Mouse (Mus musculus): ENCODE results near the gene Gm30083. TPM values are rescaled to one million over a fixed set of nuclear protein-coding genes. Genes with fewer than 3 reads are reported as not detected.

The Gm30083 gene
- not detected in 2 replicates for polyA plus RNA-seq (2015; fragmentation: Nextera tagmentation; extraction: Ambion mirVana)

DNA sequence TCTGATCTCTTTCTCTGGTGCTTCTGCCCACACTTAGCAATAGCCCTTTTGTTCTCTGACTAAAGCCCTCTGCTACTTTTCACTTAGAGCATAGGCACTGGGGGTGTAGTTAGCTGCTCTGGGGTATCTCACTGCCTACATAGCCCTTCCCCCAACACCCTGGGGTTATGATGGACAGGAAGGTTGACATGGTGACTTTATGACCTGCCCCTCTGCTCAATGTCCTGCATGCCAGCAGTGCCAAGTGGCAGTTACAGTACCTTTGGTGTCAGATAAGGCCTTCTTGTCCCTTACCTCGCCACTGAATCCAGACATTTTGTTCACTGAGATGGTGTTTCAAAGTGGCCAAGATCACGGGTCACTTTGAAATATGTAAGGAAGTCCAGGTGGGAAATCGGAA is at the start of gene Gm30083:
Gm30083 (minus strand) TSS at position 120 of the 400 bp plus-strand sequence.
- no peak for TF ChIP-seq CTCF (IDR thresholded peaks at IDR 0.05; ENCODE audit: low read depth)
- Histone ChIP-seq H3K36me3 (ENCODE audit: control insufficient read depth, insufficient read depth) (no peaks in the 10 kb centered on the region), H3K9me3 (ENCODE audit: control insufficient read depth) (no peaks in the 10 kb centered on the region), H3K27ac (ENCODE audit: low read depth, low read length) (no peak within 1 kb of the TSS), H3K4me3 (ENCODE audit: low read depth, low read length) (no peak within 1 kb of the TSS), H3K4me1 (replicated peaks; ENCODE audit: control insufficient read depth, insufficient read depth, low read length) (no peaks in the 10 kb centered on the region), H3K9ac (ENCODE audit: low read depth, low read length) (no peak within 1 kb of the TSS), H3K27me3 (replicated peaks; ENCODE audit: control insufficient read depth, insufficient read depth, low read length) (no peaks in the 10 kb centered on the region), H3K4me2 (replicated peaks; ENCODE audit: low read depth) (no peak within 1 kb of the TSS)
- 84% methylated on average over 3 of the region's 3 CpGs for WGBS
- ATAC-seq: no peak

DNA sequence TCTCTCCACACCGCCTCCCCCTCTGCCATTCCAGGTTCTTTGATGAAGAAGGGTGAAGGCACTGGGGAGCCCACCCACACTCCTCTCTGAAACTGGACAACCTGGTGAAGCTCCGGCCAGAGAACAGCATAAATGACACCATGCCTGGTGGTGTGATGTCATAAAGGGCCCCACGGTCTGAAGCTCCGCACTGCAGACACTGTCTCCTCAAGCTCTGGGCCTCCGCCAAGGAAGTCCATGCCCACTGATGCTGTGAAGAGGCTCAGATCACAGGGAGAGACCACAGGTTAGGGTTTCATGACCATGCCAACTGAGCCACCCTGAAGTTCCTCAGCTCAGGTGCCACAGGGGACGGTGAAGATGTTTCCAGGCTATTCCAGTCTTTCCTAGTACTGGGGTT is 37.5 kb upstream of the Gm30083 start, which contains the start of gene Antxrl:
Antxrl (plus strand) TSS at position 192 of the 400 bp plus-strand sequence.
- H3K9ac ChIP-seq (ENCODE audit: low read depth, low read length): no peak within 1 kb of the TSS
- 90% methylated on average over 6 of the region's 6 CpGs for WGBS
- ATAC-seq: no peak
- no peaks in the 10 kb centered on the region for H3K4me1 ChIP-seq (replicated peaks; ENCODE audit: control insufficient read depth, insufficient read depth, low read length)
- TF ChIP-seq CTCF (IDR thresholded peaks at IDR 0.05; ENCODE audit: low read depth): no peak
- H3K36me3 ChIP-seq (ENCODE audit: control insufficient read depth, insufficient read depth): no peaks in the 10 kb centered on the region
- H3K27ac ChIP-seq (ENCODE audit: low read depth, low read length): no peak within 1 kb of the TSS
- H3K4me3 ChIP-seq (ENCODE audit: low read depth, low read length): no peak within 1 kb of the TSS
- H3K4me2 ChIP-seq (replicated peaks; ENCODE audit: low read depth): no peak within 1 kb of the TSS
- H3K27me3 ChIP-seq (replicated peaks; ENCODE audit: control insufficient read depth, insufficient read depth, low read length): no peaks in the 10 kb centered on the region
- no peaks in the 10 kb centered on the region for H3K9me3 ChIP-seq (ENCODE audit: control insufficient read depth)

DNA sequence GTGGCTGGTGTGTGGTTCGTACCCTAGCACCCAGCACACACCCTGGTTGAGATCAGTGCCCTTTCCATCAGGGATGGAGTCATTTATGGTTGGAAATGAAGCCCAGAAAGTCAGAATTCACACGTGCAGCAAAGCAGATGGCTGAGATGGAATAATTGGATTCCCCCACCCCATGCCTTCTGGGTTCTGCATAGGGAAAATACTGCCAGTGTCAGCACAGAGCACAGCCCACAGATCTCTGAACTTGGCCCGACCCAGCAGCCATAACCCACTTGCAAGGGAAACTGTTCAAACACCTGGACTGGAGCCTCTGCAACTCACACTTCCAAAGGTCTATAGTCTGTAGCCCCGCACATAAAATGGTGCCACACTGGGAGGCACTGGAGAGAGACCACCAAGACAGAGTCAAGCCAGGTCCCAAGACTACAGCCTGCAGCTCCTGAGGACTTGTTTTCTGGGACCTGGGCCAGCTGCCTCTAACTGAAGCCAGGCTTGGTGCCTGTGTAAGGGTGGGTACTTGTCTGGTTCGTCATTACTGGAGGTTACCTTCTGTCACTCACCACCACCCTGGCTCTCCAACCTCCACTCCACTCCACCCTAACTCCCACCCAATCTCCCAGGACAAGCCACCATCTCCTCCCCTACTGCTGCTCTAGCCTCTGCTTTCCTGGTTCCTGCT is 35.3 kb upstream of the Gm30083 start:
- Histone ChIP-seq H3K9ac (ENCODE audit: low read depth, low read length) (no peak overlapping the region), H3K4me3 (ENCODE audit: low read depth, low read length) (no peak overlapping the region), H3K4me1 (replicated peaks; ENCODE audit: control insufficient read depth, insufficient read depth, low read length) (no peaks in the 10 kb centered on the region), H3K27ac (ENCODE audit: low read depth, low read length) (no peak overlapping the region), H3K4me2 (replicated peaks; ENCODE audit: low read depth) (no peak overlapping the region), H3K27me3 (replicated peaks; ENCODE audit: control insufficient read depth, insufficient read depth, low read length) (no peaks in the 10 kb centered on the region), H3K9me3 (ENCODE audit: control insufficient read depth) (no peaks in the 10 kb centered on the region), H3K36me3 (ENCODE audit: control insufficient read depth, insufficient read depth) (no peaks in the 10 kb centered on the region)
- WGBS: 68% methylated on average over 5 of the region's 5 CpGs
- ATAC-seq: no peak
- no peak for TF ChIP-seq CTCF (IDR thresholded peaks at IDR 0.05; ENCODE audit: low read depth)

DNA sequence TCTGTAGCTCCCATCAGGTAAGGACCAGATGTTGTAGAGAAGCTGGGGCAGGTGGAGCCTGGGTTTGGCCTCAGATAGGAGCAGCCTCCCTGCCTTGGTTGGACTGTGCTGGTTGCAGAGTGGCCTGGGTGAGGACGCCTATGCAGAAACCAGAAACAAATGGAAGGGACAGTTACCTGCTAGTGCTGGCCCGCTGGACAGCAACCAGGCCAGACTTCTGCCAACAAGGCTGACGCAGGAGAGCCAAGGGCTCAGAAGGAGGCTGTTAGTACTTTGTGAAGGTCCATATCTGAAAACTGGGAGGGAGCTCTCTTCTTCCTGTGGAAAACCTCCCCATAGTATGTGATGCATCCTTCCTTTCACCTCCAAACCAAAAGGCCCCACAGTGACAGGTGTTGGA is 28.4 kb upstream of the Gm30083 start:
- ATAC-seq: no peak
- H3K4me2 ChIP-seq (replicated peaks; ENCODE audit: low read depth): no peak overlapping the region
- 50% methylated on average over 3 of the region's 3 CpGs for WGBS
- no peak overlapping the region for H3K4me3 ChIP-seq (ENCODE audit: low read depth, low read length)
- H3K9ac ChIP-seq (ENCODE audit: low read depth, low read length): no peak overlapping the region
- H3K27ac ChIP-seq (ENCODE audit: low read depth, low read length): no peak overlapping the region
- TF ChIP-seq CTCF (IDR thresholded peaks at IDR 0.05; ENCODE audit: low read depth): no peak
- H3K36me3 ChIP-seq (ENCODE audit: control insufficient read depth, insufficient read depth): no peaks in the 10 kb centered on the region
- H3K27me3 ChIP-seq (replicated peaks; ENCODE audit: control insufficient read depth, insufficient read depth, low read length): no peaks in the 10 kb centered on the region
- H3K9me3 ChIP-seq (ENCODE audit: control insufficient read depth): no peaks in the 10 kb centered on the region
- no peaks in the 10 kb centered on the region for H3K4me1 ChIP-seq (replicated peaks; ENCODE audit: control insufficient read depth, insufficient read depth, low read length)

DNA sequence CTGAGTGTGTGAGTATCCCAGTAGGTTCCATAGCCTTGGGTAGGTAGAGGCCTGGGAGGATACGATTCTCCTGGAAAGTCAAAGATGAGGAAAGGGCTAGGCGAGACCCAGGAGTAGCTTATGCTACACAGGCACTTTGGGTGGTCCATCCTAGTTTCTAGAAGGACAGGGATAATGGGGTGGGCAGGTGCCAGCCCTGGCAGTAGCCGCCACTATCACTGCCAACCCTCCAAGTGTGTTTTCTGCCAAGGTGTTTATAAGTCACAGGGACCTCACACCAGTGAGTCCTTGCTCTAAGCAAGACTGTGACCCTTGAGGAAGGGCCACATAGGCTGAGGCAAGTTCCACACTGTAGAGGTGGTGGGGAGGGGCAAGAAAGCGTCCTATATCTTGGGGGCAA is 26.3 kb upstream of the Gm30083 start:
- no peak overlapping the region for H3K27ac ChIP-seq (ENCODE audit: low read depth, low read length)
- TF ChIP-seq CTCF (IDR thresholded peaks at IDR 0.05; ENCODE audit: low read depth): no peak
- H3K4me3 ChIP-seq (ENCODE audit: low read depth, low read length): no peak overlapping the region
- no peak overlapping the region for H3K9ac ChIP-seq (ENCODE audit: low read depth, low read length)
- H3K36me3 ChIP-seq (ENCODE audit: control insufficient read depth, insufficient read depth): no peaks in the 10 kb centered on the region
- H3K27me3 ChIP-seq (replicated peaks; ENCODE audit: control insufficient read depth, insufficient read depth, low read length): no peaks in the 10 kb centered on the region
- ATAC-seq: no peak
- 83% methylated on average over 4 of the region's 4 CpGs for WGBS
- H3K9me3 ChIP-seq (ENCODE audit: control insufficient read depth): no peaks in the 10 kb centered on the region
- no peaks in the 10 kb centered on the region for H3K4me1 ChIP-seq (replicated peaks; ENCODE audit: control insufficient read depth, insufficient read depth, low read length)
- no peak overlapping the region for H3K4me2 ChIP-seq (replicated peaks; ENCODE audit: low read depth)

DNA sequence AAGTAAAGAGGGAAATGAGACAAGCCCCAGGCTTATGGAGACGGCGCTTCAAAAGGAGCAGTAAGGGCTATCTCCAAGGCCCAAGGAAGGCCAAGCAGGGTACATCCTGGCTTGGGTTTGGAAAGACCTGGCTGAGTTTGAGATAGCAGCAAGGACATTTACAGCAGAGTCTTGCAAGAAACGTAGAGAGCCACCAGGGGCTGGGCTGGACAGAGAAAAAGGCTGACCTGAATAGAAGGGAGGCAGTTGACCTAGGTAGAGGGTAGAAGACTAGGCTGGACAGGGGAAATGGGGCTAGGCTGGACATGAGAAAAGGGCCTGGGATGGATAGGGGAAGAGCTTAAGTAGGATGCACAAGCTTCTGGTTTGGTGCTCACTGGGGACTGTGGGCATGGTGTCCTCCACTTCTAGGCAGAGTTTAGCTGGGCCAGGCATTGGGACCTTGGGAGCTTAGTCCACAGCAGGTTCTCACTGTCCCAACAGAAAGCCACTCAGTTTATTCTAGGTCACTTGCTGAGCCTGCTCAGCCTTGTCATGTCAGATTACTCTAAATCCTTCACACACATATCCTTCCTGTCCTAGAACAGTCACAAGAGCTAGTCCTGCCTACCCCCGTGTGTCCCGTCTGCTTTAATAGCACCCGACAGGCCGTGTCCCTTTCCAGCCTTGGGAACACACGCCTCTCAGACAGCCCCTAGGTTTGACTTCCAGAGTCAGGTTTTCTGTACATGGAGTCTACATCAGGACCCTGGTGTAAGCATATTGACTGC is 19.0 kb upstream of the Gm30083 start:
- Histone ChIP-seq H3K4me3 (ENCODE audit: low read depth, low read length) (no peak overlapping the region), H3K4me1 (replicated peaks; ENCODE audit: control insufficient read depth, insufficient read depth, low read length) (no peaks in the 10 kb centered on the region), H3K36me3 (ENCODE audit: control insufficient read depth, insufficient read depth) (no peaks in the 10 kb centered on the region), H3K27me3 (replicated peaks; ENCODE audit: control insufficient read depth, insufficient read depth, low read length) (no peaks in the 10 kb centered on the region), H3K9ac (ENCODE audit: low read depth, low read length) (no peak overlapping the region), H3K27ac (ENCODE audit: low read depth, low read length) (no peak overlapping the region), H3K9me3 (ENCODE audit: control insufficient read depth) (no peaks in the 10 kb centered on the region), H3K4me2 (replicated peaks; ENCODE audit: low read depth) (no peak overlapping the region)
- ATAC-seq: no peak
- TF ChIP-seq CTCF (IDR thresholded peaks at IDR 0.05; ENCODE audit: low read depth): no peak
- 85% methylated on average over 8 of the region's 8 CpGs for WGBS
